Mouse (Mus musculus) limb, embryonic 11.5 days (tissue): ENCODE data around the gene Pkdcc. TPM values are rescaled to one million over a fixed set of nuclear protein-coding genes. Genes with fewer than 3 reads are reported as not detected.

Experiments used
- ATAC-seq: fragments of 200-750 bp; cut with Nextera tagmentation; 2 replicates; pipeline ENCODE4 v1.8.0; 2017; ENCODE audit warnings: low read depth; ENCODE audit not compliant: insufficient number of reproducible peaks, low FRiP score, low TSS enrichment
- DNase-seq: peaks from one replicate; pipeline ENCODE4 v3.0.0-alpha.2; 2015; ENCODE audit warnings: low spot score
- H3K27ac ChIP-seq: fragments of 300-500 bp; sonication (generic); replicated peaks from 2 replicates; pipeline ENCODE4 v1.5.1; 2014; ENCODE audit warnings: low read depth, mild to moderate bottlenecking, low read length
- H3K27me3 ChIP-seq: fragments of 300-500 bp; sonication (generic); 2 replicates; pipeline ENCODE4 v1.6.1; 2014; ENCODE audit warnings: mild to moderate bottlenecking, low read length, mixed read lengths; ENCODE audit not compliant: control insufficient read depth, insufficient read depth
- H3K36me3 ChIP-seq: fragments of 300-500 bp; sonication (generic); 2 replicates; pipeline ENCODE4 v1.6.1; 2014; ENCODE audit warnings: mild to moderate bottlenecking, low read length, moderate library complexity, mixed read lengths; ENCODE audit not compliant: control insufficient read depth, insufficient read depth
- H3K4me1 ChIP-seq: fragments of 300-500 bp; sonication (generic); 2 replicates; pipeline ENCODE4 v1.6.1; 2014; ENCODE audit warnings: low read length, mixed read lengths; ENCODE audit not compliant: control insufficient read depth, insufficient read depth
- H3K4me2 ChIP-seq: fragments of 300-500 bp; sonication (generic); 2 replicates; pipeline ENCODE4 v1.6.1; 2014; ENCODE audit warnings: low read depth, mild to moderate bottlenecking, moderate library complexity; ENCODE audit not compliant: severe bottlenecking
- H3K4me3 ChIP-seq: fragments of 300-500 bp; sonication (generic); 2 replicates; pipeline ENCODE4 v1.5.1; 2014; ENCODE audit warnings: low read depth, low read length
- H3K9ac ChIP-seq: fragments of 300-500 bp; sonication (generic); 2 replicates; pipeline ENCODE4 v1.6.1; 2014; ENCODE audit warnings: mild to moderate bottlenecking, low read length
- H3K9me3 ChIP-seq: fragments of 300-500 bp; sonication (generic); 2 replicates; pipeline ENCODE4 v1.6.1; 2016; ENCODE audit warnings: low read length; ENCODE audit not compliant: control insufficient read depth
- whole genome bisulfite sequencing: fragments of 180-500 bp; shearing (Covaris S2); extraction: QIAGEN DNeasy Blood & Tissue Kit; methylation state at CpG from one replicate; pipeline ENCODE4 v1.1.7; 2014; 5-methylcytosine and 5-hydroxymethylcytosine counted together
- polyA plus RNA-seq: library from polyadenylated mRNA; unstranded; fragments of >200 nt; fragmentation: Nextera tagmentation; extraction: Ambion mirVana; gene quantifications from 2 replicates; pipeline ENCODE4 v1.2.1, GENCODE M21; 2014

Gene Pkdcc
- polyA plus RNA-seq, 1 experiment from 2014 or later = 22.6 TPM

GRCm38 (mm10) chr17:83182061-83182664, 32.9 kb upstream of the Pkdcc start:
- H3K36me3 ChIP-seq = no peaks in the 10 kb centered on the region
- H3K4me1 ChIP-seq = peaks cover 29% of the 10 kb centered on the region
- H3K4me2 ChIP-seq = no peak overlapping the region
- no peak overlapping the region for H3K9ac ChIP-seq
- H3K9me3 ChIP-seq = peaks cover 6% of the 10 kb centered on the region; the same call in 1 of the 2 replicates
- WGBS = 67% methylated on average over 8 of the region's 8 CpGs
- H3K27me3 ChIP-seq = peaks cover 35% of the 10 kb centered on the region
- no peak overlapping the region for H3K27ac ChIP-seq
- H3K4me3 ChIP-seq = no peak overlapping the region
- ATAC-seq (no peak), DNase-seq (no peak)

- Histone ChIP-seq H3K27ac (no peak overlapping the region), H3K9ac (no peak overlapping the region), H3K9me3 (peaks cover 6% of the 10 kb centered on the region; the same call in 1 of the 2 replicates), H3K4me1 (peaks cover 27% of the 10 kb centered on the region), H3K4me2 (no peak overlapping the region), H3K27me3 (peaks cover 35% of the 10 kb centered on the region), H3K36me3 (no peaks in the 10 kb centered on the region), H3K4me3 (no peak overlapping the region)
- 32% methylated on average over 6 of the region's 6 CpGs for WGBS
- ATAC-seq = no peak
- DNase-seq = no peak
These were observed 32.3 kb upstream of the Pkdcc start for GRCm38 (mm10) chr17:83182780-83183179.

GRCm38 (mm10) chr17:83187751-83188565, 27.1 kb upstream of the Pkdcc start:
- 0 out of 2 replicates have a peak, but pooled peaks cover 2% of the 10 kb centered on the region for H3K4me1 ChIP-seq
- H3K27me3 ChIP-seq = peaks cover 42% of the 10 kb centered on the region
- ATAC-seq = no peak
- DNase-seq = no peak
- H3K27ac ChIP-seq = no peak overlapping the region
- H3K36me3 ChIP-seq = no peaks in the 10 kb centered on the region
- 63% methylated on average over 11 of the region's 11 CpGs for WGBS
- peaks cover 6% of the 10 kb centered on the region; the same call in 1 of the 2 replicates for H3K9me3 ChIP-seq
- no peak overlapping the region for H3K9ac ChIP-seq
- H3K4me2 ChIP-seq = no peak overlapping the region
- no peak overlapping the region for H3K4me3 ChIP-seq

GRCm38 (mm10) chr17:83190810-83191209, 24.3 kb upstream of the Pkdcc start:
- WGBS = 82% methylated on average over 9 of the region's 9 CpGs
- no peaks in the 10 kb centered on the region for H3K9me3 ChIP-seq
- peaks cover 34% of the 10 kb centered on the region for H3K27me3 ChIP-seq
- DNase-seq (no peak), ATAC-seq (no peak)
- H3K4me1 ChIP-seq = no peaks in the 10 kb centered on the region
- H3K36me3 ChIP-seq = no peaks in the 10 kb centered on the region
- no peak overlapping the region for H3K4me2 ChIP-seq
- no peak overlapping the region for H3K9ac ChIP-seq
- no peak overlapping the region for H3K4me3 ChIP-seq
- no peak overlapping the region for H3K27ac ChIP-seq

GRCm38 (mm10) chr17:83194491-83194890, 20.6 kb upstream of the Pkdcc start:
- WGBS = 90% methylated on average over 4 of the region's 4 CpGs
- no peak overlapping the region for H3K4me3 ChIP-seq
- no peaks in the 10 kb centered on the region; the same call in 1 of the 2 replicates for H3K4me1 ChIP-seq

GRCm38 (mm10) chr17:83197361-83197923, 17.6 kb upstream of the Pkdcc start:
- H3K4me1 ChIP-seq = peaks cover 14% of the 10 kb centered on the region
- H3K9ac ChIP-seq = no peak overlapping the region
- WGBS = 25% methylated on average over 4 of the region's 4 CpGs
- peaks cover 56% of the 10 kb centered on the region for H3K27me3 ChIP-seq
- no peak for ATAC-seq
- no peak for DNase-seq
- H3K36me3 ChIP-seq = no peaks in the 10 kb centered on the region
- H3K27ac ChIP-seq = no peak overlapping the region
- no peak overlapping the region for H3K4me3 ChIP-seq
- no peaks in the 10 kb centered on the region for H3K9me3 ChIP-seq
- no peak overlapping the region for H3K4me2 ChIP-seq

More at GRCm38 (mm10) chr17:83194491-83194890, 20.6 kb upstream of the Pkdcc start:
- Histone ChIP-seq H3K9me3 (no peaks in the 10 kb centered on the region), H3K27ac (no peak overlapping the region), H3K27me3 (peaks cover 45% of the 10 kb centered on the region), H3K36me3 (no peaks in the 10 kb centered on the region), H3K9ac (no peak overlapping the region), H3K4me2 (no peak overlapping the region)
- DNase-seq = no peak
- ATAC-seq = no peak

- DNase-seq (no peak), ATAC-seq (no peak)
- peaks cover 21% of the 10 kb centered on the region for H3K4me1 ChIP-seq
- H3K9ac ChIP-seq = no peak overlapping the region
- H3K27ac ChIP-seq = no peak overlapping the region
- H3K27me3 ChIP-seq = peaks cover 65% of the 10 kb centered on the region
- H3K4me2 ChIP-seq = no peak overlapping the region
- WGBS = 73% methylated on average over 5 of the region's 5 CpGs
- H3K9me3 ChIP-seq = no peaks in the 10 kb centered on the region
- H3K4me3 ChIP-seq = no peak overlapping the region
- H3K36me3 ChIP-seq = no peaks in the 10 kb centered on the region
These were observed 14.6 kb upstream of the Pkdcc start for GRCm38 (mm10) chr17:83200469-83200868.

- 40% methylated on average over 6 of the region's 6 CpGs for WGBS
- H3K4me3 ChIP-seq = no peak overlapping the region
- no peaks in the 10 kb centered on the region for H3K9me3 ChIP-seq
- no peak overlapping the region for H3K4me2 ChIP-seq
- H3K36me3 ChIP-seq = no peaks in the 10 kb centered on the region
- H3K27me3 ChIP-seq = peaks cover 68% of the 10 kb centered on the region
- peaks cover 21% of the 10 kb centered on the region for H3K4me1 ChIP-seq
- ATAC-seq (no peak), DNase-seq (no peak)
- H3K27ac ChIP-seq = no peak overlapping the region
- 0 out of 2 replicates have a peak overlapping the region, but pooled peaks have one; percentile 7 for H3K9ac ChIP-seq
These were observed 13.8 kb upstream of the Pkdcc start for GRCm38 (mm10) chr17:83201257-83201656.
